22 mouse cellular contexts compared by ENCODE assay signal in the genomic region with DNA sequence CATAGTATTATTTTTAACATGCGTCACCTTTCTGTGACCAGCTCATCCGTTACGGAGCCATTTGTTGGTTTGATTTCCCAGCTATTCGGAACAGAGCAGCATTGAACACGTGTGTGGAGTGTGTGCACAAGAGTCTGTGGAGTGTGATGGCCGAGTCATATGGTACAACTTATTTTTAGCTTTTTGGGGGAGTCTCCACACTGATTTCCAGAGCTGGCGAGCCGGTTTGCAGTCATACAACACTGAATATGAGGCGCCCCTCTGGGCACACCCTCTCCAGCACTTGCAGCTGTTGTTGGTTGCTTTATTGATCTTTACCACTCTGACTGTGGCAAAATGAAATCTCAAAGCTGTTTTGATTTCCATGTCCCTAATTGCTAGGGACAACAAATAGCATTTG.
"Had no signal": no experiment of that assay in that cellular context is flagged by ENCODE, and none has a peak within 500 bp of the region (broad histone marks: within the 10 kb centered on the region; RNA-seq: fewer than 3 reads in every experiment).

No protein-coding gene starts in this region.

- DNase-seq: kidney, adult 11 months; kidney, adult 8-10 months; kidney, postnatal 10 days; kidney, postnatal 4 days; left cerebral cortex, postnatal 4 days; liver, postnatal 0 days; lung, embryonic 14.5 days; right cerebral cortex, adult 18-20 months; right cerebral cortex, postnatal 14 days; right cerebral cortex, postnatal 4 days; thymus, adult 2 months; thymus, postnatal 14 days had no signal

- H3K9me3 ChIP-seq: kidney, embryonic 15.5 days; limb, embryonic 15.5 days; midbrain, embryonic 12.5 days; midbrain, embryonic 15.5 days; neural tube, embryonic 13.5 days had no signal

- H3K27me3 ChIP-seq: kidney, embryonic 15.5 days; limb, embryonic 15.5 days; midbrain, embryonic 12.5 days; midbrain, embryonic 15.5 days; neural tube, embryonic 13.5 days had no signal

- H3K4me3 ChIP-seq: kidney, embryonic 15.5 days; limb, embryonic 15.5 days; midbrain, embryonic 12.5 days; midbrain, embryonic 15.5 days; neural tube, embryonic 13.5 days had no signal

- H3K4me2 ChIP-seq: kidney, embryonic 15.5 days; limb, embryonic 15.5 days; liver, embryonic 11.5 days; lung, embryonic 14.5 days; midbrain, embryonic 12.5 days; midbrain, embryonic 15.5 days; neural tube, embryonic 13.5 days had no signal

- H3K36me3 ChIP-seq: kidney, embryonic 15.5 days; limb, embryonic 15.5 days; midbrain, embryonic 12.5 days; midbrain, embryonic 15.5 days; neural tube, embryonic 13.5 days had no signal

- H3K9ac ChIP-seq: kidney, embryonic 15.5 days; limb, embryonic 15.5 days; liver, embryonic 14.5 days; liver, postnatal 0 days; lung, embryonic 14.5 days; midbrain, embryonic 12.5 days; midbrain, embryonic 15.5 days; neural tube, embryonic 13.5 days had no signal

- H3K27ac ChIP-seq: kidney, embryonic 15.5 days; limb, embryonic 15.5 days; liver, embryonic 14.5 days; macrophage; midbrain, embryonic 12.5 days; midbrain, embryonic 15.5 days; neural tube, embryonic 13.5 days; stomach, postnatal 0 days had no signal

- ATAC-seq: liver, postnatal 0 days; lung, postnatal 0 days; midbrain, embryonic 15.5 days had no signal
